Mouse (Mus musculus) spleen, adult 12 weeks (tissue): ENCODE results near the gene Hras.

Source experiments
- DNase-seq: peaks from one replicate; pipeline ENCODE4 v3.0.0; 2022; ENCODE audit warnings: low spot score

Hras gene

DNA sequence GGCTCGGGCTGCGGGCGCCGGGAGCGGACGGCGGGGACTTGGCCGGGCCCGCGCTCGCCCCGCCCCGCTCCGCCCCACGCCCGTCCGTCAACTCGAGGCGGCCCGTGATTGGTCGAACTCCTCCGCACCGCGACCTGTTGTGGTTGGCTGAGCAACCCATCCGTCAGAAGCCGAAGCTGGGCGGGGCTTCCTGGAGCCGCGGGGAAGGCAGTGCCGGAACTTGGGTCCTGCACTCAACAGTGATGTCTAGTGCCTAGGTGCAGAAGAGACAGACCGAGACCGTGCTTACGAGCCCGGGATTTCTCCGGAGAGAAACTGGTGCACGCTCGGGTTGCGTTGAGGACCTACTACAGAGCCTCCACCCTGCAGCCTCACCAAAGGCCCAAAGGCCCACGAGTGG lies at the start of gene Hras, which contains the start of gene Lrrc56:
Gene Hras, minus strand, starts transcription at position 58 of the 400 bp plus-strand sequence.
Gene Lrrc56, plus strand, starts transcription at position 210 of the 400 bp plus-strand sequence.
- peak; percentile 98 for DNase-seq

DNA sequence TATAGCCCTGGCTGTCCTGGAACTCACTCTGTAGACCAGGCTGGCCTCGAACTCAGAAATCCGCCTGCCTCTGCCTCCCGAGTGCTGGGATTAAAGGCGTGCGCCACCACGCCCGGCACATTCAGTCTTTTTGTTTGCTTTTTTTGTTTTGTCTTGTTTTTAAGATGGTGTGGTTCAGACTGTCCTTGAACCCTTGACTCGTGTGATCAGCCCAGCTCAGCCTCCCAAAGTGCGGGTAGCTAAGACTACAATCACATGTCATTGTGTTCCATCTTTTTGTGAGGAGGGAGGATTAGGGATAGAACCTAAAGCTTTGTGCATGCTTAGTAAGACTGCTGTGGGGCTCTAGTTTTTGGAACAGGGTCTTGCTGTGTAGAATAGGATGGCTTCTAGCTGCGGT lies 37.7 kb upstream of the Hras start:
- no peak for DNase-seq

DNA sequence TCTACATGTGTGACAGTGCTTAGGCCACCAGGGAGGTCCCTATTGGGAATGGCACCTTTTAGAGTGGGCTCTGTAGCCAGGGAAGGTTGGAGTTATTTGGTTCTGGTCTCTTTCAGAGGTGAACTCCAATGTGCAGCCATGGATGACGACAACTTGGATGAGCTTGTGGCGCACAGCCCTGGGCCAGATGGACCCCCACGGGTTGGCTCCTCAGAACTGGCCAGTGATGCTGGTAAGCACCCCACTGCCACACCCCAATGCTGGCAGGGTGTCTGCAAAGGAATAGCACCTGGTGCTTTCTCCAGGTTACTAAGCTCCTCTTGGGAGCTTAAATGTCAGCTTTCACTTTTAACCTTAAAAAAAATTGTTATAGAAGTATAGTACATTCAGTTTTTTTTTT lies 37.3 kb upstream of the Hras start:
- DNase-seq = no peak

DNA sequence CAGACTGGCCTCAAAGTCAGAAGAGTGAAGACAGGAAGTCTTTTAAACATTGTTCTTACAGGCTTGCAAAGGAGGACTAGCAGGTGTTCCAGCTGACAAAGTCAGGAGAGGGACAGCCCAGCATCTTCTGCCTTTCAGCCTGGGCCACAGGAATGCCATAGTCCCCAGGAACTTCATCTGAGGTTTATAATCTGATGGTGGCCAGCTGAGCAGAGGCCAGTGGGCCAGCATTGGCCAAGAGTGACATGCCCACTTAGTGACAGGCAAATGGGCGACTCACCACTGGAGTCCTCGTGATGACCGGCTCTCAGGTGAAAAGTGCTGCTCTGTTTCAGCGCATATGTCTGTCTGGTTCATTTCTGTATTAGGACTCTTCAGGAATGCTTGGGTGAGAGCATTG lies 36.8 kb upstream of the Hras start:
- no peak for DNase-seq

DNA sequence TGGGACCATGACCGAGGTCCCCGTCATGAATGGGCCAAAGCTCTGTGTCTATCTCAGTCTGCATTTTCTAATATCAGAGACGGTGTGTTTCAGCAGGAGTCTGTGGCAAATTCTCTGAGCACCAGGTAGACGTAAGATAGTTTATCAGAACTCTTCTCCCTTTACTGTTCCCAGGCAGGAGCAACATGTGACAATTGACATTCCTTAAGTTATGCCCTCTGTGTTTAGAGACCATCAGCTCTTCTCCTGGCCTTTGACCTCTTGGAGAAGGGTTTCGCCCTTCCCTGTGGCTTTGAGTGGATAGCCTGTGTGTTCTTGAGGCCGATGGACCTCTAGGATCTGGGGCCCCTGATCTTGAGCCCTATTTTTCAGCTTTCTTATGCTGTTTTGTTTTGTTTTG lies 35.9 kb upstream of the Hras start:
- DNase-seq = no peak

DNA sequence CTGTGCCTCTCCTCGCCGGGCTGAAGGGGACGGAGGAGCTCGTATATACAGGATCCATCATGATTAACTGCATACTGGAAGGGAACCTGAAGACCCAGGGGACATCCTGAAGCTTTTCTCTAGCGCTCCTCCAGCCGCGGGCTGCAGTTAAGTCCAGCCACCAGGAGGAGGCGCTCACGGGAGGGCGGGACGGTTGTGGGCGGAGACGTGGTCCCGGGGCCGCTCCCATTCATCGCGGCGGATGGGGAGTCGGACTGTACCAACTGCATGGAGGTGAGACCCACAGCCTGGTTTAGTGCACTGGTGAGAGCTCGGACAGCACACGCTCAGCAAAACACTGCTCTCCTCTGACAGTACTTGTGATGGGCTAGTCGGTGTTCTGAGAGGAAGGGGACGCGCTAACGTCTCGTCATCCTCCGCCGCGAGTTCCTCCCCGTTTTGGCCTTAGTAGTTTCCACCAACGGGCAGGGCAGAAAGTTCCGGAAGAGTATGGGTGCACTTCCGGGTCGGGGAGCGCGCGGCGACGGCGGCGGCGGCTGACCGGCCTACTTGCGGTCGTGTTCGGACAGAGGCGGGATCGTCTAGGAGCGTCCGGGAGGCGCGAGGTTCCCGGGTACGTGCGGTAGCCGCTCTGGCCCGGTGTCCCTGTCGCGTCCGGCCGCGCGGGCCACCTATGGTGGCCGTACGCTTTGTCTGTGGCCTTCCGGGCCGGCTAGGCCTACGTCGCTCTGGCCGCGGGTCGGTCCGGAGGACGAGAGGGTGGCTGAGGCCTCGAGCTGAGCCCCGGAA lies 34.7 kb upstream of the Hras start, which contains the start of gene Phrf1:
Gene Phrf1, plus strand, starts transcription at position 506 of the 789 bp plus-strand sequence.
- peak; percentile 91 for DNase-seq

DNA sequence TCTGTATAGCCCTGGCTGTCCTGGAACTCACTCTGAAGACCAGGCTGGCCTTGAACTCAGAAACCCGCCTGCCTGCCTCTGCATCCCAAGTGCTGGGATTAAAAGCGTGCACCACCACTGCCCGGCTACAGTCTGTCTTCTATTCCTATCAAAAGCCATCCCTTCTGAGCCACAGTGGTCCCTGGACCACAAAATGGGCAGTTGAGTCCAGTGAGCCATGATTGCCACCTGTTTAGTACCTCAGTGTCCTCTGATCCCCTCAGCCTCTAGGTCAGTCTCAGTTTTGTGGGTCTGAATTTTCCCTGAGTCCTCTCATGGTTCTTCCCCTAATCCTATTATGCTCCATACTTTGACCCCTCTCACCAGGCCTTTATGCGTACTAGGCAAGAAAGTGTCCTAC lies 34.0 kb upstream of the Hras start:
- DNase-seq = no peak

DNA sequence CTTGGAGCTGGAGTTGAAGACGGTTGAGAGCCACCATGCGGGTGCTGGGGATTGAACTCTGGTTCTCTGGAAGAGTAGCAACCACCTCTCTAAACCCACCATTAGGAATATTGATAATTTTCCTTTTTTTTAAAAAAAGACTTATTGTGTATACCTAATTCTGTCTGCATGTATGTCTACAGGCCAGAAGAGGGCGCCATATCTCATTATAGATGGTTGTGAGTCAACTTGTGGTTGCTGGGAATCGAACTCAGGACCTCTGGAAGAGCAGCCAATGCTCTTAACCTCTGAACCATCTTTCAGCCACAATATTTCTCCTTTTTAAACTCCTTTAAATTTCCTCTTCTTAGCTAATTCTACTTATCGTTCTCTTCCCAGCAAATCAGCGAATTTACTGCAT lies 32.7 kb upstream of the Hras start:
- DNase-seq = no peak

DNA sequence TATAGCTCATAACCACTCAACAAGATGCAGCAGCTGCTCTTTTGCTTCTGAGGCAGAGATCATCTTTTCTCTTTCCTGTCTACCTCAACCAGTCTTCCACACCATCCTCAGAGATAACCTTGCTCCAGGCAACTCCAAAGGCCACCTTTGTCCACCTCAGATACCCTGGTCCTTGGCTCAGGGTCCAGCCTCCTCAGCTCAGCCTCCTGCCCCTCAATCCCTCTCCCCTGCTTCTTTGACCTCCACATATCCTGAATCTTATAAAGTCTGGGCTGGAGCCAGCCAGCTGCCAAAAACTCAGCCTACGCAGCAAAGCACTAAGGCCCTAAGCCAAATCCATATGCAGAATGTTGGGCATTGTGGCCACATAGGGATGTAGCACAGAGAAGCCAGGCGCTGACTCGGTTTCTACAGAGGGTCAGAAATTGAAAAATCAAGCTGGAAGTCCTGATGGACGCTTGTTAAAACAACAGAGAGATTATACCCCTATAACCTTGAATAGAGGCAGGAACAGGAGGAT lies 29.0 kb upstream of the Hras start:
- DNase-seq = no peak

DNA sequence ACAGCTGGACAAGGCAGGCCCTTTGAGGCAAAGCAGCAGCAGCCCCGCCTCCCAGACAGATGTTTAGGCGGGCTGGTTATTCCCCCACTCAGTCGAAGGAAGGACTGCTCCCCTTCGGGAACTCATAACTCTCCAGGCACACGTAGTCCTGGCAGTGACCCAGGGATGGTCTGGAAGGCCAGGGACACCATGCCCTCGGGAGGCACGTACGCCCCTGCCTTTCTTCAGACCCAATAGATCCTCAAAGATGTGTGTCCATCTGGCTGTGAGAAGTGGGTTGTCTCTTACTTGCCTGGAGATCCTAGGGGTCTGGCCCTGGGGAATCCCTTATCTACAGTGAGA lies 28.3 kb upstream of the Hras start:
- DNase-seq = no peak

DNA sequence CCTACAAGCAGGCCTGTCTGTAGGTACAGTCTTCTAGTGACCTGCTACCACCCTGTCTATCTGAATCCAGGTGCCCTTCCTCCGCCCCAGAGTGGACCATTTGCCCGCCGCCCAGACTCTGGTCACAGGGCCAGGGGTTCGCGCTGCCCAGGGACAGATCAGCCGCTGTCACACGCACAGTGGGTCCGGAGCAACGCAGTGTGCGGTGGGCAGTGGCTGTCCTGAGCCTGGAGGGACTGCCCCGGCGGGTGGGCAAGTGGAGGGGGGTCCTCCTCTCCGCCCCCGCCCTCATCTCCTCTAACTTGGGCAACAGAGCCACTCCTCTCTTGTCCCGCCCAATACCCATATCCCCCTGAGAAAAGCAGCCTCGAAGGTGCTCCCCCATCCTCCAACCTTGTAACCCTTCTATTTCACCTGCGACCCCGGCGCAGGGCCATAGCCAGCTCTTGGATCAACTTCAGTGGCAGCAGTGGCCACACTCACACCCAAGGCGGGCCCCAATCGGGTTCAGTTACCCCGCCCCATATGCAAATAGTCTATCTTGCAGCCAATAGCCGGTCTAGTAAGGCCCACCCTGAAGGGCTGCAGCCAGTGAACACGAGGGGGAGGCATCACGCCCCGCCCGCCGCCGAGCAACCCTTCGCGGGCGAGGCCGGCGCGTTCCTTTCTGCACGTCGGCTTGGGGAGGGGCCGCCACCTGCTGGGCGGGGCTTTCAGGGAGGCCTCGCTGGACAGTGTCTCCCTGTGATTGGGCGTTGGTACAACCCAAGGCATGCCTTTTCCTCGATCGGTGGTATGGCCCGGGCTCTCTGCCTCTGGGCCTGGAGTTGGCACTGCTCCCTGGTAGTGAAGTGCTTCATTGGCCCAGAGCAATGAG lies 27.7 kb upstream of the Hras start:
- peak; percentile 95 for DNase-seq

DNA sequence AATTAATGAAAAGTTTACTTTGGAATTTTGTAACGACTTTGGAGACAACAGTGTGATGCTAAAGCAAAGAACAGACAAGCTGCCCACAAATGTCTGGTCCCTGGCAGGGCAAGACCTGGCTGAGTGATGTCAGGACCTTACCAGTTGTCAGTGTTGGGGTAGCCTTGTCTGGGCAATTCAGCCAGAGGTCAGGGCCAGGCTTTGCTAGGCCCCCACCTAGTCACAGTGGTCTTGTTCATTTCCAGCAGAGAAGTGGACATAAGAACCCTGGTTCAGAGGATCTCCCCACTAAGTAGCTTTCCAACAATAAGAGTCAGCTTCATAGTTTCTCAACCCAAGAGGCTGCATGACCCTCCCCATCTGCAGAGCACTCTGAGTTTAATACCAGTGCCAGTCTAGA lies 26.6 kb upstream of the Hras start:
- no peak for DNase-seq

DNA sequence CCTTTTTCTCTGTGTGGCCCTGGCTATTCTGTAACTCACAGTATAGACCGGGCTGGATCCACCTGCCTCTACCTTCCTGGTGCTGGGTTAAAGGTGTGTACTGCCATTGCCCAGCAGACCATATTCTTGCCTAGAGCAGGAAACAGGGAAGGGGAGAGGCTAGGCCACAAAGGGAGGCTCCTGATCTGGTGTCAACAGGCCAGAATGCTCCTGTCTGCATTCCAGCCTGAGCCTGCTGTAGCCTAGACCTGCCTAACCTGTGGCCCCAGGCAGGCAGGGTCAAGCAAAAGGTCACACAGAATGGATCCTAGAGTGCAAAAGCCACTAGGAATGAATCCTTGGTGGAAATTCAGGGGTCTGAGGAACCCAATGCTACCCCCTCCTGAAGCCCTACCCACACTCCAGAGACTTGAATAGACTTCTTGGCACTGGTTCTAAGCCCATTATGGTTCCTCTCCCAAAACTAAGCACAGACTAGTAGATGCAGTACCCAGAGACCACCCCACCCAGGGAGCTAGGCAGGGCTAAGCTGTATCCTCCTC lies 25.8 kb upstream of the Hras start:
- no peak for DNase-seq

DNA sequence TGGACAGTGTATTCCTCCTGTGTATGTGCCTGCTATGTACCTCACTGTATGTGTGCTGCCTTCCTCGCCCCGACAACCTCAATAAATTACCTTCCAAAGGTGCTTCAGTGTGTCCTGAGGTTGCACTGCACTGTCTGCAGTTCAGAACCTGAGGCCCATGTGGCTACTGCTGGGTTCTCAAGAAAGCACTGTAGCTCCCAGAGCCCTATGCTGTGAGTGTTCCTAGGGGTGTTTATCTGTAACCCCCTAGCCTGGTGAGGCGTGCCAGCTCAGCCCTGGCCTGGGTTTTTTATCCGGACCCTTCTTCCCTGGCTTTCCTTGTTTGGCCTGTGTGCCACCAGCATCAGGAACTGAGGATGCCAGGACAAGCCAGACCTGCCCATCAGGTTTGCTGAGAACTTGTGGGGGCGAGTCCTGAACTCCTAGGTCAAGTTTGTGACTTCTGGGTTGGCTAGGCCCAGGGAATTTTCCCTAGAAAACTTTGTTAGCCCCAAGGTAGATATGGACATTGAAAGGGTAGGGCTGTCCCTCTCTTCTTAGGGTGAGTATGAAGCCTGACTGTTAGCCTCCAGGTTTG lies 24.8 kb upstream of the Hras start:
- no peak for DNase-seq

DNA sequence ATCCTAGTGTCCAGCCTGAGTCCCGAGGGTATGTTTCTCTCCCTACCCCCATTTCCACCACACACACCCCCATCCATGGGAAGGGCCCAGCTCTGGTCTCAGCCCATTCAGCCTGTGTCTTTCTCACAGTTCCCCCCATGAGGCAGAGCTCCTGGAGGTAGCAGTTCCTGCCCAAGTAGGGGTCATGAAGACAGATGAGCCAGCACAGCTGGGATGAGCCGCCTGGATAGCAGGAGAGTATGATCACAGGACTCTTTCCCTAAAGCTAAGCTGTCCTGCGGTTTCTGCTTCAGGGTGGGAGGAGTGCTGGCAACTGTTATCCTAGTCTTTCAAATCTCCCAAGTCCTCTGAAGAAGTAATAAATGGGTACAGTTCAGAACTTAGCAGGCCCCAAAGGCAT lies 24.3 kb upstream of the Hras start:
- no peak for DNase-seq

DNA sequence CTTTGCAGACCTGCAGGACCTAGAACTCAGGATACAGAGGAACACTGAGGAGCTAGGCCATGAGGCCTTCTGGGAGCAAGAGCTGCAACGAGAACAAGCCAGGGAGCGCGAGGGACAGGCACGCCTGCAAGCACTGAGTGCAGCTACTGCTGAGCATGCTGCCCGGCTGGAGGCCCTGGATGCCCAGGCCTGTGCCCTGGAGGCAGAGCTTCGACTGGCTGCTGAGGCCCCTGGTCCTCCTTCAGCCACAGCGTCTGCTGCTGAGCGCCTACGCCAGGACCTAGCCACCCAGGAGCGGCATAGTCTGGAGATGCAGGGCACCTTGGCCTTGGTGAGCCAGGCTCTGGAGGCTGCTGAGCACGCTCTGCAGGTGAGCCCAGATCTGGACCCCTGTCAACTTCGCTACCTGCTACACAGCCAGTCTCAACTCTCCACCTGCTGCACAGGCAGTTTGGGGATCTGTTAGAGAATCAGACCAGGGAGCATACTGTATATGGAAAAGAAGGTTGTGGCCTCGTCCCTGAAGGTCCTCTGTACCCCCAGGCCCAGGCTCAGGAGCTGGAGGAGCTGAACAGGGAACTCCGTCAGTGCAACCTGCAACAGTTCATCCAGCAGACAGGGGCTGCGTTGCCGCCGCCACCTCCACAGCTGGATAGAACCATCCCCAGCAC lies 23.7 kb upstream of the Hras start:
- no peak for DNase-seq

DNA sequence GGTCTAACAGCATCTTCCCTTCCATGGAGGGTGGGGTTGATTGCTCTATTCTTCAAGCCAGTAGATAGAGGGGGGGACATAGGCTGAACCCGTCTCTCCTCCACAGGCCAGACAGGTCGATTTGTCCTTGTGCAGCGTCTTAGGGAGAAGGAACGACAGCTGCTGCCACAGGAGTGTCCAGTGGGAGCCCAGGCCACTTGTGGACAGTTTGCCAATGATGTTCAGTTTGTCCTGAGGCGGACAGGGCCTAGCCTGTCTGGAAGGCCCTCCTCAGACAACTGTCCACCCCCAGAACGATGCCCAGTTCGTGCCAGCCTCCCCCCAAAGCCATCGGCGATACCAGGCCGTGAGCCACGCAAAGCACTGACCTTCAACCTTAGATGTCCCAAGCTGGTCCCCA lies 23.1 kb upstream of the Hras start:
- DNase-seq = no peak

DNA sequence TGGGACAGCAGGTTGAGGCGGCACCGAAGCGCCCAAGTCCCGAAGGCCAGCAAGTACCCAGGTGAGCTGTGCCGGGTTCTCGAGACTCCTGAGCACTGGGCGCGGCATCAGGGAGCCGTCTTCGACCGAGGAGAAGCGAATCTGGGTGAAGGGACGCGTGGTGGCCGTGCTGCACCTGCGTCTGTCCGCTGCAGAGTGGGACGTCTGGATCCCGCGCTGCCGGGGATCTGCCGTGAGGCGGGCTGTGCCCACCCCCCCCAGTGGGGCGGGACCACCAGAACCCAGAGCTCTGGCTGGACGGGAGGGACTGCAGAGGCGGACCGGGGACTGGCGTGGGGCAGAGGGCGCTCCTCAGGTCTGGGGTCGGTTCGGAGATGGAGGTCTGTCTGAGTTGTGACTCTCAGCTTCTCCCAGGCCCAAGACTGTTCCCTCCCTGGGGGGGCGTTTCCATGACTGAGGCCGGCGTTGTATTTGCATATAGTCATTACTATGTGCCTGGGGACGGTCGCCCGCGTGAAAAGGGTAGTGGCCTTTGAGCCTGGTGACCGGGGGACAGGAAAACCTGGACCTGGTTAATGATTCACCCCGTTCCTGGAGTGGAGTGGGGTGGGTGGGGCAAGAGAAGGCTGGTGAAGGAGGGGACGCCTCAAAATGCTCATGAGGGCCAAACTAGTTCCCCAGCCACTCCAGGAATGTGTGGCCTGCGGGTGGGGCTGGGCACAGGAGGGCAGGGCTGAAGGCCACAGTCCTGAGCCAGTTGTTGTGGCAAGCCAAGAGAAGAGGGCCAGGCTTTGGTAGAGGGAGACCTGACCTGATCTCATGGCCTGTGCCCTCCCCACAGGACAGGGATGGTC lies 22.3 kb upstream of the Hras start:
- DNase-seq = no peak

DNA sequence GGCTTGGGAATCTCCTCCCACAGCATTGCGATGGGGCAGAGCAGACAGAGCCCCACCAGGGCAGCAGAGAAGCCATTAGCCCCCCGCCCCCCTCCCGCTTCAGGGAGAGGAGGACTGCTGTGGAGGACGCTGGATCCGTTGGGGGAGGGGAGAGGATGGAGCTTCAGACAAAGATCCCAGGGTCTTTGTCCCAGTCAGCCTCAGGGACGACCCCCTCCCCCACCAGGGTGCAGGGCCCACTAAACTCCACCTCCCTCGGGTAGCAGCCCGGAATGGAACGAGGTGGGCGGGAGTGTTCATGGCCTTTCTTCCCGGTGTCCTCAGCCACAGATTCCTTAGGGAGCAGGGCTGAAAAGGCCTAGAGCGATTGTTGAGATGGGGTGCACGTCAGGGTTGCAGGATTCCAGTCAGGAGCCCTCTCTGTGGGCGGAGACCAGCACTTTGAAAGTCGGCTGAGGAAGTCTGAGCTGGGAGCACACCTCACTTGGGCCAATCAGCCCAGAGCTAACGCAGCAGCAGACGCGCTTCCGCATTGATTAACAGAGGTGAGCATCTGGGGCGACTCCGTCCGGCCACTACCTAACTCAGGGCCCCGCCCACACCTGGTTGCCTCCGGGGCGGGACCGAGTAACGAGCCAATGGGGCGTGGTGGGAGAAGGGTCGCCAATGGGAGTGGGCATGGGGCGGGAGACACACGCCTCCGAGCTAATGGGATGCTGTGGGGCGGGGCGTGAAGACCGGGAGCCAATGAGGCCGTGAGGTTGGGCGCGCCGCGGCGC lies 21.5 kb upstream of the Hras start, which contains the start of gene Rassf7:
Gene Rassf7, plus strand, starts transcription at position 760 of the 779 bp plus-strand sequence.
- peak; percentile 95 for DNase-seq

DNA sequence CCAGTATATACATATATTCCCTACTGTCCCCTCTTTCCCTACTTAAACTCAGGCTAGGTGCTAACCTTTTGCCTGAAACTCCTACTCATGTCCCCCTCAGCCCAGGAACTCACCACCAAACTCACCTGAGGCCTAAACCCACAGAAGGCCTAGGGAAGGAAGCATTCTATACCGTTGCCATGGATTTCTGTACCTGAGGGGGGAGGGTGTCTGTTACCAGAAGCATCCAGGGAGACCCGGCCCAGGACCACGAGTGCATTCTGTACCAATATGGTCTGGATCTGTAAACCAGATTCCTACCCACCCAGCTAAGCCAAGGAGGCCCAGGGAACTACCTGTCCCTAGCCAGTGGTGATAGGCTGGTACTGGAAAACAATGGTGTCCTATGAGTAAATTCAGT lies 20.5 kb upstream of the Hras start:
- no peak for DNase-seq
